Mouse (Mus musculus) layer of hippocampus, adult 18-20 months (tissue): ENCODE data around the gene Vmn2r111. TPM values are rescaled to one million over a fixed set of nuclear protein-coding genes. Genes with fewer than 3 reads are reported as not detected.
"Not testable (repeated sequence)": the region's sequence is repeated elsewhere in the genome, so short reads cannot be mapped to it uniquely, and the experiment has no call there.

Source experiments
- DNase-seq, 2 experiments: peaks; one replicate each; pipeline ENCODE4 v3.0.0; 2022; ENCODE audit warnings: low spot score in 2 of 2
- long read RNA-seq: library from polyadenylated mRNA; stranded (forward); transcript quantifications from one replicate; pipeline ENCODE4 v2.0.0, GENCODE M21; 2021
- total RNA-seq, 2 experiments: library from RNA; stranded (reverse); gene quantifications; 2 replicates each; pipeline ENCODE4 v1.2.3; 2021

Gene Vmn2r111
- not detected for total RNA-seq
- long read RNA-seq, result 0 reads

DNA sequence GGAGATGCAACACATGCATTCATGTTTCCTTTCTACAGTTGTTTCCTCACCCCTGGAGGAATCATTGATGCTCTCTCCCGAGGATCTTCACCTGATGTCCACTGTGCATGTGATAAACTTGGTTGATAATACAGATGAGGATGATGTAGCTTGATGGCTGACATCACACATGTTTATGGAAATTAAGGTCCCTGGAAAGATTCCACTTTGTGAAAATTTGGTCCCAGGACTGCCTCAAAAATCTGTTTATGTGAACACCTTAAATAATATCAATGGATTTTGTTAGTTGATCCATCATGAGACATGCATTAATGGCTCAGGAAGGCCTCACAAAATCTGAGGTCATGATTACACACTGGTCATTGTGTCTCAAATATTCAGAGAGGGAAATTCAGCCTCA lies at the start of gene Vmn2r111:
Vmn2r111 (minus strand) TSS at position 101 of the 400 bp plus-strand sequence.
- not testable (repeated sequence) for DNase-seq

DNA sequence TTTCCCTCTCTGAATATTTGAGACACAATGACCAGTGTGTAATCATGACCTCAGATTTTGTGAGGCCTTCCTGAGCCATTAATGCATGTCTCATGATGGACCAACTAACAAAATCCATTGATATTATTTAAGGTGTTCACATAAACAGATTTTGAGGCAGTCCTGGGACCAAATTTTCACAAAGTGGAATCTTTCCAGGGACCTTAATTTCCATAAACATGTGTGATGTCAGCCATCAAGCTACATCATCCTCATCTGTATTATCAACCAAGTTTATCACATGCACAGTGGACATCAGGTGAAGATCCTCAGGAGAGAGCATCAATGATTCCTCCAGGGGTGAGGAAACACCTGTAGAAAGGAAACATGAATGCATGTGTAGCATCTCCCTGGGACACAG lies 27.4 kb upstream of the Vmn2r111 start, which contains the start of gene Vmn2r112:
Vmn2r112 (plus strand) TSS at position 301 of the 400 bp plus-strand sequence.
- DNase-seq, result not testable (repeated sequence)

DNA sequence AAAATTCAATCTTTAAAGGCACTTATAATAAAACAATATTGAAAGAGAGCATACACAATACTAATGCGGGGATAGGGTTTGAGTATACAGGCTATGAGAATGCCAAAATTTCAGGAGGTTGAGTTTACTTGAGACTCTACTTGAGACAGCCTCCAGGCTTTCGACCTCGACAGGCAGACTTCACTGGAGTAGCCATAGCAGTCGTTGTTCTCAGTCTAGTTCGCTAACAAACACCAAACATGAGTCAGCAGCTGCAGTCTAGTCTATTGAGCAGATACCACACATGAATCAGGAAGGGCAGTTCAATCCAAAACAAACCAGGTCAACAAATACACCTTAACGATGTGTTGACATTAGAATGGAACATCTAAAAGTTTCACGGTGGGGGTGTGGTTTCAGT lies 52.8 kb downstream of the Vmn2r111 start:
- not testable (repeated sequence) for DNase-seq

DNA sequence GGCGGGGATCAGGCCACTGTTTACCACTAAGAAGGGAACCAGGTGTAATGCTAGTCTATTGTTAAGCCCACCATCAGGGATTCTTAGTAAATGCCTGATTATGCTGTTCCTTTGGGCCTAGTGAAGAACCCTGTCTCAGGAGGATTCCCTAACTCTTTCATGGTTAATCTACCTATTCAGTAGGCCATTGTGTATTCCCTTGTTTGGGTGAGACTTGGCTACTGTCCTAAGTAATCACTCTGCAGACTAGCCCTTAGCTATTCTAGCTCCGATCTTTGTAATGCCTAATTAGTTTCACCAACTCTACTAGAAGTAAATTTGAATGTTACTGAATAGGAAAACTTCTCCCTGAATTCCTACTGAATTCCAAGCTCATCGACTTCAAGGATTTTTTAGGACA lies 53.2 kb downstream of the Vmn2r111 start:
- not testable (repeated sequence) for DNase-seq

DNA sequence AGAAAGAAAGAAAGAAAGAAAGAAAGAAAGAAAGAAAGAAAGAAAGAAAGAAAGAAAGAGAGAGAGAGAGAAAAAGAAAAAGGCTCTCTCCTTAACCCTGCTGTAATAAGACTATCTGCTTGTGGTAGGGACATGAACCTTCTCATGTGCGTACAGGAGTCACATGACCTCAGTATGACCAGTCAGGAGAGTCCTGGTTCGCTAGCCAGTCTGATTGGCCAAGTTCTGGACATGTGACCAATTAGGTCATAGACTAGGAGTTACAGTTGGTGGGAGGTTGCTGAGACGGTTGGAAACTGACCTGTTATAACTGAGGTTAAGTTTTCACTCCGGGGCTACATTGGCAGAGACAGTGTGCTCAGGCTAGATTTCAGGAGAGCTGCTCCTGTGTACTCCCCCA lies 76.2 kb downstream of the Vmn2r111 start:
- no peak for DNase-seq

Other genes with a start within 250 kb of the Vmn2r111 start
- 10 to 100 TPM in 1 of 2 experiments, 1 to 10 TPM in 1; 8.6 to 10.2 TPM for gene Zfp944, start 212.1 kb downstream of the Vmn2r111 start, total RNA-seq
- gene Zfp758, start 212.0 kb downstream of the Vmn2r111 start, total RNA-seq, result 10 to 100 TPM; 12.2 to 12.6 TPM
- 10 to 100 TPM; 10.7 to 11.2 TPM for gene Zfp946, start 149.3 kb downstream of the Vmn2r111 start, total RNA-seq
- gene Vmn2r112, start 27.5 kb upstream of the Vmn2r111 start, total RNA-seq, result not detected